Mouse (Mus musculus): ENCODE measurements at regions not wholly inside any gene's neighbourhood (a gene's known extent, or its start where the extent isn't known, plus 50 kb on each side); places are given as distances from the start of the nearest gene placed in this dataset.

- TF ChIP-seq CTCF (IDR thresholded peaks at IDR 0.05; ENCODE audit: low read depth) (no peak), EP300 (IDR thresholded peaks at IDR 0.05; ENCODE audit: low read depth) (no peak)
Observed at GRCm38 (mm10) chr6:67179416-67179815, 58.6 kb upstream of the Serbp1 start.

All from heart, postnatal 0 days (tissue).